Comparison of ENCODE assay signal across 7 mouse cellular contexts in genomic region chr13:55694110-55694509, GRCm38 (mm10). TPM values are rescaled to one million over a fixed set of nuclear protein-coding genes. Genes with fewer than 3 reads are reported as not detected.
DNase-seq lines count a peak whose midpoint lies in the region; ATAC-seq and TF ChIP-seq lines count a peak whose summit lies in the region.

No protein-coding gene starts in this region.

- H3K9ac ChIP-seq in lung, postnatal 0 days (replicated peaks; ENCODE audit: low read depth): peak overlapping the region; percentile 100
- H3K9ac ChIP-seq in embryonic facial prominence, embryonic 11.5 days (replicated peaks; ENCODE audit: low read length): peak overlapping the region; percentile 100
- peak overlapping the region; percentile 100 for H3K9ac ChIP-seq in intestine, embryonic 15.5 days
- peak overlapping the region; percentile 100 for H3K9ac ChIP-seq in stomach, embryonic 14.5 days (replicated peaks; ENCODE audit: low read depth, low read length)

- peak overlapping the region; percentile 99; the same call in 1 of the 2 replicates for H3K27ac ChIP-seq in lung, postnatal 0 days (ENCODE audit: low read length)
- no peak overlapping the region for H3K27ac ChIP-seq in embryonic facial prominence, embryonic 11.5 days (replicated peaks; ENCODE audit: low read depth, low read length)
- no peak overlapping the region for H3K27ac ChIP-seq in intestine, embryonic 15.5 days
- H3K27ac ChIP-seq in stomach, embryonic 14.5 days (ENCODE audit: low read length): peak overlapping the region; percentile 98; the same call in 1 of the 2 replicates

- WGBS in lung, postnatal 0 days: 5% methylated on average over 8 of the region's 8 CpGs
- 17% methylated on average over 8 of the region's 8 CpGs for WGBS in embryonic facial prominence, embryonic 11.5 days
- WGBS in intestine, embryonic 15.5 days: 10% methylated on average over 8 of the region's 8 CpGs
- 7% methylated on average over 8 of the region's 8 CpGs for WGBS in stomach, embryonic 14.5 days

- no peaks in the 10 kb centered on the region; the same call in 1 of the 2 replicates for H3K36me3 ChIP-seq in lung, postnatal 0 days (ENCODE audit: insufficient read depth, low read length)
- peaks cover 2% of the 10 kb centered on the region for H3K36me3 ChIP-seq in embryonic facial prominence, embryonic 11.5 days (replicated peaks; ENCODE audit: control insufficient read depth, insufficient read depth, low read depth, low read length)
- H3K36me3 ChIP-seq in intestine, embryonic 15.5 days: peaks cover 3% of the 10 kb centered on the region; the same call in 1 of the 2 replicates
- H3K36me3 ChIP-seq in stomach, embryonic 14.5 days (ENCODE audit: control insufficient read depth, insufficient read depth, low read length): peaks cover 6% of the 10 kb centered on the region

- H3K4me3 ChIP-seq in lung, postnatal 0 days (ENCODE audit: low read depth, low read length): peak overlapping the region; percentile 99
- peak overlapping the region; percentile 99 for H3K4me3 ChIP-seq in embryonic facial prominence, embryonic 11.5 days (ENCODE audit: low read depth, low read length)
- H3K4me3 ChIP-seq in intestine, embryonic 15.5 days (replicated peaks): peak overlapping the region; percentile 100
- peak overlapping the region; percentile 96 for H3K4me3 ChIP-seq in stomach, embryonic 14.5 days (ENCODE audit: low read depth, low read length)

- no peaks in the 10 kb centered on the region for H3K9me3 ChIP-seq in lung, postnatal 0 days (ENCODE audit: low read length)
- no peaks in the 10 kb centered on the region for H3K9me3 ChIP-seq in embryonic facial prominence, embryonic 11.5 days (replicated peaks; ENCODE audit: control insufficient read depth, low read length)
- H3K9me3 ChIP-seq in intestine, embryonic 15.5 days: no peaks in the 10 kb centered on the region
- H3K9me3 ChIP-seq in stomach, embryonic 14.5 days (ENCODE audit: control insufficient read depth, low read depth, low read length): no peaks in the 10 kb centered on the region

- peak; percentile 50 for DNase-seq in lung, postnatal 0 days (ENCODE audit: low spot score)
- DNase-seq in lung, postnatal 36 days: no peak
- DNase-seq in embryonic facial prominence, embryonic 11.5 days (ENCODE audit: low spot score): peak; percentile 22
- DNase-seq in cerebellum, adult 9-11 months: no peak
- no peak for DNase-seq in spleen, postnatal 10 days (ENCODE audit: low spot score in 2 of 2)

- H3K4me1 ChIP-seq in lung, postnatal 0 days (ENCODE audit: insufficient read depth, low read depth, low read length): peaks cover 13% of the 10 kb centered on the region; the same call in 1 of the 2 replicates
- peaks cover 4% of the 10 kb centered on the region; the same call in 1 of the 2 replicates for H3K4me1 ChIP-seq in embryonic facial prominence, embryonic 11.5 days (ENCODE audit: control insufficient read depth, insufficient read depth, low read length)
- H3K4me1 ChIP-seq in intestine, embryonic 15.5 days (replicated peaks): 0 out of 2 replicates have a peak, but pooled peaks cover 7% of the 10 kb centered on the region
- peaks cover 9% of the 10 kb centered on the region; the same call in 1 of the 2 replicates for H3K4me1 ChIP-seq in stomach, embryonic 14.5 days (ENCODE audit: control insufficient read depth, insufficient read depth, low read length)

- TF ChIP-seq CTCF in lung, postnatal 0 days (IDR thresholded peaks at IDR 0.05): no peak

- peak overlapping the region; percentile 72 for H3K4me2 ChIP-seq in lung, postnatal 0 days (replicated peaks; ENCODE audit: low read depth, low read length)
- H3K4me2 ChIP-seq in embryonic facial prominence, embryonic 11.5 days (ENCODE audit: low read depth, low read length): peak overlapping the region; percentile 73
- H3K4me2 ChIP-seq in intestine, embryonic 15.5 days (replicated peaks): peak overlapping the region; percentile 75
- H3K4me2 ChIP-seq in stomach, embryonic 14.5 days (replicated peaks; ENCODE audit: low read depth, low read length): peak overlapping the region; percentile 55

- TF ChIP-seq EP300 in lung, postnatal 0 days (IDR thresholded peaks at IDR 0.05): no peak

- ATAC-seq in lung, postnatal 0 days: no peak
- no peak for ATAC-seq in embryonic facial prominence, embryonic 11.5 days (replicated peaks; ENCODE audit: insufficient number of reproducible peaks, low FRiP score, low TSS enrichment, low read depth)
- ATAC-seq in intestine, embryonic 15.5 days: no peak
- ATAC-seq in stomach, embryonic 14.5 days (ENCODE audit: insufficient number of reproducible peaks, insufficient read depth, low FRiP score, low read depth): no peak

- H3K27me3 ChIP-seq in lung, postnatal 0 days (replicated peaks; ENCODE audit: insufficient read depth, low read length): no peaks in the 10 kb centered on the region
- H3K27me3 ChIP-seq in embryonic facial prominence, embryonic 11.5 days (ENCODE audit: control insufficient read depth, insufficient read depth, low read length): no peaks in the 10 kb centered on the region
- no peaks in the 10 kb centered on the region for H3K27me3 ChIP-seq in intestine, embryonic 15.5 days (replicated peaks)
- no peaks in the 10 kb centered on the region for H3K27me3 ChIP-seq in stomach, embryonic 14.5 days (ENCODE audit: control insufficient read depth, insufficient read depth, low read length)

RNA-seq across cellular contexts. Expression of gene B230219D22Rik, which starts 1.2 kb away (rescaled TPM):
- polyA plus RNA-seq in lung, postnatal 0 days (2015; fragmentation: Nextera tagmentation; extraction: Ambion mirVana): 33.9 and 42.1 TPM in 2 replicates
- polyA plus RNA-seq in embryonic facial prominence, embryonic 11.5 days (2014; fragmentation: Nextera tagmentation; extraction: Ambion mirVana): 78.3 and 82.0 TPM in 2 replicates
- polyA plus RNA-seq in intestine, embryonic 15.5 days (2015; fragmentation: Nextera tagmentation; extraction: Ambion mirVana): 45.2 and 46.2 TPM in 2 replicates
- 82.5 and 82.7 TPM in 2 replicates for polyA plus RNA-seq in stomach, embryonic 14.5 days (2014; fragmentation: Nextera tagmentation; extraction: Ambion mirVana)

RNA-seq across cellular contexts. Expression of gene Txndc15, which starts 20.3 kb away (rescaled TPM):
- polyA plus RNA-seq in lung, postnatal 0 days (2015; fragmentation: Nextera tagmentation; extraction: Ambion mirVana): 82.3 and 85.7 TPM in 2 replicates
- 97.6 and 99.6 TPM in 2 replicates for polyA plus RNA-seq in embryonic facial prominence, embryonic 11.5 days (2014; fragmentation: Nextera tagmentation; extraction: Ambion mirVana)
- polyA plus RNA-seq in intestine, embryonic 15.5 days (2015; fragmentation: Nextera tagmentation; extraction: Ambion mirVana): 65.8 and 68.9 TPM in 2 replicates
- 88.2 and 91.3 TPM in 2 replicates for polyA plus RNA-seq in stomach, embryonic 14.5 days (2014; fragmentation: Nextera tagmentation; extraction: Ambion mirVana)

RNA-seq across cellular contexts. Expression of gene Pcbd2, which starts 33.1 kb away (rescaled TPM):
- 48.3 and 58.2 TPM in 2 replicates for polyA plus RNA-seq in lung, postnatal 0 days (2015; fragmentation: Nextera tagmentation; extraction: Ambion mirVana)
- 40.8 and 44.7 TPM in 2 replicates for polyA plus RNA-seq in embryonic facial prominence, embryonic 11.5 days (2014; fragmentation: Nextera tagmentation; extraction: Ambion mirVana)
- polyA plus RNA-seq in intestine, embryonic 15.5 days (2015; fragmentation: Nextera tagmentation; extraction: Ambion mirVana): 68.6 and 71.8 TPM in 2 replicates
- polyA plus RNA-seq in stomach, embryonic 14.5 days (2014; fragmentation: Nextera tagmentation; extraction: Ambion mirVana): 70.1 and 85.2 TPM in 2 replicates

RNA-seq across cellular contexts. Expression of gene Ddx46, which starts 59.3 kb away (rescaled TPM):
- 18.1 and 18.2 TPM in 2 replicates for polyA plus RNA-seq in lung, postnatal 0 days (2015; fragmentation: Nextera tagmentation; extraction: Ambion mirVana)
- polyA plus RNA-seq in embryonic facial prominence, embryonic 11.5 days (2014; fragmentation: Nextera tagmentation; extraction: Ambion mirVana): 54.1 and 58.0 TPM in 2 replicates
- 31.4 and 31.5 TPM in 2 replicates for polyA plus RNA-seq in intestine, embryonic 15.5 days (2015; fragmentation: Nextera tagmentation; extraction: Ambion mirVana)
- 41.1 and 45.4 TPM in 2 replicates for polyA plus RNA-seq in stomach, embryonic 14.5 days (2014; fragmentation: Nextera tagmentation; extraction: Ambion mirVana)

Comparison
In these comparisons a context has a peak if more than half of its experiments do, and no peak if none do; other contexts are left out.
1. DNase-seq: peak in lung, postnatal 0 days (single experiment) and embryonic facial prominence, embryonic 11.5 days (single experiment); none in lung, postnatal 36 days (single experiment), cerebellum, adult 9-11 months (single experiment) and spleen, postnatal 10 days (0 of 2).
2. H3K27ac ChIP-seq: peak in lung, postnatal 0 days (single experiment) and stomach, embryonic 14.5 days (single experiment); none in embryonic facial prominence, embryonic 11.5 days (single experiment) and intestine, embryonic 15.5 days (single experiment).
3. Peak in every context shown above with its lines, with median percentiles within 50 percentile points of each other: H3K4me2 ChIP-seq, H3K4me3 ChIP-seq and H3K9ac ChIP-seq.